Mouse (Mus musculus): Measurements from ENCODE around the gene G6pc3.

G6pc3 gene

DNA sequence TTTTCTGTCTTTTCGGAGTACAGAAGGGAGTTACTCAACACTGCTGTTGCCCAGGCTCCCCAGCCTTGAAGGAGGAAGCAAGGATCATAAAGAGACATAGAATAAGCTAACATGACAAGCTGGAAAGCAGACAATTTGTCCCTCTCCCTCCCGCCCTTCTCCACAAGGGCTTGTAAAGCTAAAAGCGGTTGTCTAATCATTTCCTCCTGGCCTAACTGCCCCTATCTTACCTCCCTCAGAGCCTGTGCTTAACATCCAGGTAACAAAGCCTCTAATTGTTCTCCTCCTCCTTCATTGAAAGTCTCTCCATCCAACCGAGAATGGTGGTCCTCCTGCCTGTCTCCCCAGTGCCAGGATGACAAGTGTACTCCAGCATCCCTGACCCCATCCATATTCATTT, 1.4 kb downstream of the G6pc3 start:
- no peak for DNase-seq

DNA sequence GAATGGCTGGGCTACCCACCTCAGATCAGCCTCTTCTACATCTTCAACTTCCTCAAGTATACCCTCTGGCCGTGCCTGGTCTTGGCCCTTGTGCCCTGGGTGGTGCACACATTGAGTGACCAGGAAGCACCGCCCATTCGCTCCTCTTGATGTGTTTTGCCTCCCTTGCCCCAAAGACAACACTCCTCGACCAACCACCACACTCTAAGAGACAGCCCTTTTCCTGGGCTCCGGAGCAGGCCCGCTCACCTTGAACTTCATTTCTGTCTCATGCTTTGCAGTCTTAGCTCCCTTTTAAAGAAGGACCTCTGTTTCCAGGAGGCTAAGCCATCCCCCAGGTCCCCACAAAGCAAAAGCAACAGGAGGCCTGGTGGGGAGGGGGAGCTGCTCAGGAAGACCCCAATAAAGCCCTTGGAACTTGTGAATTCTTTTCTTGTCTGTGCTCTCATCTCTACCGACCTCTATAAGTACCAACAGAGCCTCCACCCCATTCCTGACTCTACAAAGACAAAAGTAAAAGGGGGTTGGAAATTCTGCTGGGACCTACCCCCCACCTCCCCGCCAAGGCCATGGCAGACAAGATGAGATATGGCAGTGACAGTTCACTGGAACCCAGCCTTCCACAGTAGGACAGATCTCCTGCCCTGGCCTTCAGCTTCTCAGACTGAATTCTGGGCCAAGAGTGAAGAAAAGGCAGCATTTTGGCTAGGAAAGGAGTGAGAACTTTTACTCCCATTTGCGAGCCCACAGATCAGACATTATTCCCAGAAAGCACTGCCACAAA, 4.4 kb downstream of the G6pc3 start:
- no peak for DNase-seq

DNA sequence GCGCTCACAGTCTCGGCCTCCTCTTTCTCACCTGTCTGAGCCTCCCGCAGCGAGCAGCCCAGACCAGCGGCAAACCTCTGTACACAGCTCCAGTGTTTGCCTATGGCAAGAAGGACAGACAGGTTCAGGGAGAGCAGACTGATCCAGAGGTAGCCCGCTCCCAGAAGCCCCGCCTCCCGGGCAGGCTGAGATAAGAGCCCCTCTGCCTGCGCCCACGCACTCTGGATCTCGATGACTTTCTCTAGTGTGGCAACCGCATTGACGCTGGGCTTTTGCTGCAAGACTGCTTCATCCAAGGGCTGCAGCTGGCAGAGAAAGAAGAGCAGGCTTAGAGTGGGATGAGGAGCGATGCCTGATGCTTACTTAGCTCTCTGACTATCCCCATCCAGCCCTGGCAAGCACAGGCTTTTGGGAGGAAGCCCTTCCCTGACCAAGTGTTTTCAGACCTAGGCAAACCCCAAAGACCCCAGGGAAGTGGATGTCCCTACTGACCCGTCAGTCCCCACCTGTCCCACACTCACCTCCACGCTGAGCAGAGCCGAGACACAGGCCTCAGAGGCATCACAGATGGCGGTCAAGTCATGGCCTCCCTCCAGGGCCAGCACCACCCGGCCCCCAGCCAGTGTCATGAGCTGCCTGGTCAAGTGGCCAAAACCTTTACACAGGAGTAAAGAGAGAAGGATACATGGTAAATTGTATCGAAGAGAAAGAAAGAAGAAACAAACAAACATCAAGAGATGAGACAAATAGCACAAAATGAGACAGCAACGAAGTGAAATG, 6.8 kb downstream of the G6pc3 start:
- no peak for DNase-seq

DNA sequence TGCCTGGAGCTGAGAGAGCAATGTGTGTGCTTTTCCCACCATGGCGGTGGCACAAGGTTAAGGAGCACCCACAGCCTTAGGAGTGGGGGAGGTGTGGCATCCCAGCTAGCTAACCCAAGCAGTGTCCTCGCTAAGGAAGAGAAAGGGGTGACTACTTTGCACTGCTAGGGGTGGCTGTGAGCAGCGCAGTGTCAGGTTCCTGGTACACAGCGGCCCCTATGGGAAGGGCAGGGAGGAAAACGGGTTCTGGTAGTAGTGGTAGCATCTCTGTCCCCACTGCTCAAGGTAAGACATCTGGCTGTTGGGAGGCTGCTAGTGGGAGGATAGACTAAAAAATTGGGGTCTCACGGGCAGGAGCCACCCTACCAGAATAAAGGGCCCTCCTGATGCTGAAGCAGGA, 8.8 kb downstream of the G6pc3 start:
- no peak for DNase-seq

DNA sequence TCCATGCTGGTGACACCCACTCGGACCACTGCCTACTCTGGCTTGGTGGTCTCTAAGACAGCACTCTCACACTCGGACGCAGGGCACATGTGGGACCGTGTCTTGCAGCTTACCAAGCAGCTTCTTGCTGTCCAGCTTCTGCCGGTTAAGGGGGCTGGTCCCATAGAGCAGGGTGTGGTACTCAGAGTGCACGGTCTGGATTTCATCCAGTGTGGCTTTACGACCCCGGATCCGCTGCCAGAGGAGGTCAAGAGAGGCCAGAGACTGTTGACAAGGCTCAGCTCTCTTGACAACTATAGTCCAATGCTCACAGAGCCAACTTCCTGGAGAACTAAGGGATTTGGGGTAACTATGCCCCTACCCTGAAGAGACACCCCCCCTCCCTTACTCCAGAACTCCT, 10.4 kb downstream of the G6pc3 start:
- DNase-seq, result no peak

DNA sequence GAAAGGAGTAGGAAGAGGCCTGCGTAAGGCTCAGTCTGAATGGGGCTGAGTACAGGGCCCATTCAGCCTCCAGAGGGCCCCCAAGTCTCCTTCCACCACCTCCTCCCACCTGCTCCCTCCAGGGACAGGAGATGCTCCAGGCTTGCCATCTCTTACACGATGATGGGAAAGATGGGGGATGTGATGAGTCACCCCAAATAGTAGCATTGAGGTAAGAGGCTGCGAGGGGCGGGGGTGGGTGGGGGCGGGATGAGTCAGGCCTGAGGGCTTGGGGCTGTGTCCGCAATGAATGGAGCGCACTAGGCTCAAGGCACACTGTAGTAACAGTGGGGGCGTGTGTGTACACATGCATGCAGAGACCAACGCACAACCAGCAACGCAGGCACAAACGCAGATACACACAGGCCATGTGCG, 12.0 kb downstream of the G6pc3 start:
- DNase-seq, result no peak

DNA sequence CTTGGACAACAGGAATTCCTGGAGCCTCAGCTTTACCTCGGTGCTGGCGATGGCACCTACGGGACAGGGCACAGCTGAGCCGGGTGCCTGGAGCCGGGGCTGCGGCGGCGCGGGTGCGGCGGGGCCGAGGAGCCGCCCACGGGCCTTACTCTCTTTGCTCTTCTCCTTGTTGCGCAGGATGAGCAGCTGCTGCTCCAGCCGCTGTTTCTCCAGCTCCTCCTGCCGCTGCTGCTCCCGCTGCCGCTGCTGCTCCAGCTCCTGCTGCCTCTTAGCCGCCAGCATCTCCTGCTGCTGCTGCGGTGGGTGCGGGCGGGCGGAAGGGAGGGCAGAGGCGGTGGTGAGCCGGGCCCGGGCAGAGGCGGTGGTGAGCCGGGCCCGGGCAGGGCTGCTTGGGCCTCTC, 17.1 kb downstream of the G6pc3 start:
- no peak for DNase-seq

DNA sequence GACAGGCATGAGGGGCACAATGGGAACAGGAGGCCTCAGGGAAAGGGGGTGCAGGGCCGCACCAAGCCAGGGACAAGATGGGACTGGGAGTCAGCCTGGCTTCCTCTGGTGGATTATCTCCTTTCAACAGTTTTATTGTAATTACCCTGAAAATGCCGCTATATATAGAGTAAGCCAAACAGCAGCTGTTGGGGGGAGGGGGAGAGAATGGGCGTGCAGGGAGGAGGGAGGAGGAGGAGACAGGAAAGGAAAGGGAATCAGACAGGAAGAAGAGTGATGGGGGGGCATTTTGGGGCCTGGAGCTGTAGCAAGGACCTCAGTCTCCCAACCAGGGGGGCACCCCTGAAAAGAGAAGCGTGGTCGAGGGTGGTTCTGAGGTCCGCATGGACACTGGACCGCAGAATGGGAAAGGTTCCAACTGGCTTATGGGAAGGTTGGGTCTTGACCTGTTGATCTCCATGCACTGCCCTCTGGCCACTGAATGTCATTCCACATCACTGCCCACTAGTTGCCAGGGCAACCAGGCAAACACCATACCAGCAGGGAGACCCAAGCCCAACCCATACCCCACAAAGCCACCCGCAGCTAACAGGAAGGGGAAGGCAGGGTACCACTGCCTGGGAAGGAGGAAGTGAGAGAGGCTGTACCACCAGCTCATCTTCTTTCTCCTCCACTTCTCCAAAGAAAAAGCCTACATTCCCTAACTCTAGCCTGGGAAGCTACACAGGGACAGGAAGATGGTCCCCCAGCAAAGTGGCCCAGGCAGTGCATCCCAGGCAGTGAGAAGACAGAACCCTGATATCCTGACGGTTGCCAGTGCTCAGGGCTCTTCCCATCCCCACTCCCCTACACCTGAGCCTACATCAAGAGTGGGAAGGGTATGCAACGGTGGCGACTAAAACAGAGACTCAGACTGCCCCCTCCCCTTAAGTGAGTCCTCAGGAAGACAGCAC, 18.7 kb downstream of the G6pc3 start:
- no peak for DNase-seq

DNA sequence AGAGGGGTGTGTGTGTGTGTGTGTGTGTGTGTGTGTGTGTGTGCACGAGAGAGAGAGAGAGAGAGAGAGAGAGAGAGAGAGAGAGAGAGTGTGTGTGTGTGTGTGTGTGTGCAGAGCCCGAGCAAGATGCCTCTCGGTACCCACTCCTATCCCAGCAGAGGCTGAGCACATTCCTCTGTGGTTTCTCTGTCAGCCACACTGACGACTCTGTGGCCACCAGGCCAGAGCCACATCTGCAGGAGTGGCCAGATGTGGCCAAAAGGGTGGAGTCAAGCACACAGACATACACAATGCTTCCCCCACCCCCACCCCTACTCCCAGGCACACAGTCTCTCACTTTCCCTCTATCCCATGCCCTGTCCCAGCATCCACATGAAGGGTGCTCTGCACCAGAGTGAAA, 19.4 kb downstream of the G6pc3 start:
- DNase-seq, result no peak

DNA sequence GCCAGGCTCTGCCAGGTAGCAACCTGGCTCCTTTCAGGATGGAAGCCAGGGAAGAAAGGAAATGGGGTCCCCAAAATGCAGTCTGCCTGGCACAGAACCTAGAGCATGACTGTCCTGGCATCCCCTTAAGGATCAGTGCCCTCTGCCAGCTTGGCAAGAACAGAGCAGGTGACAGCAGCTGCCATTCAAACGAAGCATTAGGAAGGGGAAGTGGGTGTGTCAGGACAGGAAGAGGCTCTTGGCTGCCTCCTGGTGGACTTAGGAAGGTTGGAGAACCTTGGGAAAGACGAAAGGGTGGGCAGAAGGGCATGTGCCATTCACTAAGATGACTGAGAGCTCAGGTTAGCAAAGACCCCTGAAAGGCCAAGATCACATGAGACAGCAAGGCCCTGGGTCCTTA, 20.3 kb downstream of the G6pc3 start:
- DNase-seq, result no peak

DNA sequence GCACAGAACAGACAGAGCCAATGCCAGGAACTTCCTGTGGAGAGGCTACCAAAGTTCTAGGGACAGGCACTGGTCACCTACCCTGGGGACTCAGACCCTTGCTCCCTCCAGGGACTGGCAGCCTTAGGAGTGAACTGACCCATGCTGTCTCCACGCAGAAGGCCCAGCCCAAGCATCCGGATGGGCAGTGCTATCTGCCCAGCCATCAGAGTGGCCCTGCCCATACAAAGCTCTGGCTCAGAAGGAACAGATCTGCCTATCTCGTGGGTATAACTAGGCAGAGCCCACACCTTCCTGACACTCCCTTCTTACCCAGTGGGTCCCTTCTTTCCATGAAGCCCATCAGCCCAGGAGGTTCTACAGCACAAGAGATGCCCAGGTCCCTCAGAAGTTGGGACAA, 20.8 kb downstream of the G6pc3 start:
- DNase-seq, result no peak

DNA sequence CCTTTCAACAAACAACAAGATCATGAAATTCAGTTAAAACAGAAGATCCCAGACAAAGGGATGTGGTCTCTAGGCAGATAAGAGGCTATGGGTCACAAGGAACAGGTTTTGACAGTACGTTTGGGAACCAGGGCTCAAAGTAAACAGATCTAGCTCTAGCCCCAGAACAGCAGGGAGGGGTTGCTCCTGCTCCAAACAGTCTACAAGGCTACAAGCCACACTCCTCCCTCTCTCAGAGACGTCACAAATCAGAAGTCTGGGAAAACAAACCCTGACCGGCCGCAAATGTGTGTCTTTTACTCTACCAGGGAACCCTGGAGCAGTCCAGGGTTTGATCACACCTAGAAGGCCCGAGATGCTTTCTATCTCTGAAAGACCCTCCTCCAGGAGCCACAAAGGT, 21.6 kb downstream of the G6pc3 start:
- DNase-seq, result no peak

DNA sequence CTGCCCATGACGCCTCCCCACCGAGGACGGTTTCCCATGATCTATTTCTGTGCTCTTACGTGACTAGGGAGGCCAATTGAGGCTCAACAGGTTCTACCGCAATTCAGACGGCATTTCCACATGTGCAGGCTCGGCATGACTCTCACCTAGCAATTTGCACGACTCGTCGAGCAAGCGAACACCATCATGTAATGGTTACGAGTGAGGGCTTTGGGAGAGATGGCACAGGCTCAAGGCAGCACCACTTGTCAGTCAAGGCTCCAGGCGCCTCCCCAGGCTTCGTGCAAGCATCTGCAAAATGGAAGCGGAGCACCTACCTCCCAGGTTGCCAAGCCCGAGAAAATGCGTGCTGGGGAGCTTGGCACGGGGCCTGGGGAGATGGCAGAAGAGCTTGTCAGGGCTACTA, 22.5 kb downstream of the G6pc3 start:
- DNase-seq, result peak in 1 of 2 experiments; percentile 40

DNA sequence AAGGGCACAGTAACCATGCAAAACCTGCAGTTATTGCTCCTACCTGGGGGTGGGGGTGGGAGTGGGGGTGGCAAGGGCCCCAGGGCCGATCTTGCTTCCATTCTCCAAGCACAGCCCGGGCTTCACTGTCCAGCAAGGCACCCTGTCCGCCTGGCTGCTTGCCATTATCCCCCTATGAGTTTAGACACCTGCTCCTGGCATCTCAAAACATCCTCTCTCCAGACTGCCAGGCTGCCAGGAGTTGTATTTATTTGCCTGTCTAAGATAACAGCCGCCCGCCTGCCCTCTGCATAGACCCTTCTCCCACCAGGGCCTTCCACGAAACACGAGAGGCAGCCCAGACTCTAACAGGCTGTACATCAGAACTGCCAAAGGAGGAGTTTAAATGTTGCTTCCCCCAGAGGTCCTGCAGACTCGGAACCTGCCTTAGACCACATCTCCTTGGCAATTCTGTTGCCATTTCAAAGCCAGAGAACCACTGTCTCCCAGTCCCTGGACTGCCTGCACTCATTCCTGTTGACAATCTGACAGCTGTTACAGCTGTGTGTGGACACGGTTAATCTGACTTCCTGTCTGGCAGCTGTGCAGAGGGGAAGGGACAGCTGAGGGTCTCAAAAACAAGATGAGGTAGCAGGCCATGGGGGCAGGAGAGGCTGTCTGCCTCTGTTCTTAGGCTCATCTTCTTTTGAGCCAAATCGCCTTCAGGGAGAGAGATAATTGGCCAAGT, 25.2 kb downstream of the G6pc3 start:
- DNase-seq, result no peak

DNA sequence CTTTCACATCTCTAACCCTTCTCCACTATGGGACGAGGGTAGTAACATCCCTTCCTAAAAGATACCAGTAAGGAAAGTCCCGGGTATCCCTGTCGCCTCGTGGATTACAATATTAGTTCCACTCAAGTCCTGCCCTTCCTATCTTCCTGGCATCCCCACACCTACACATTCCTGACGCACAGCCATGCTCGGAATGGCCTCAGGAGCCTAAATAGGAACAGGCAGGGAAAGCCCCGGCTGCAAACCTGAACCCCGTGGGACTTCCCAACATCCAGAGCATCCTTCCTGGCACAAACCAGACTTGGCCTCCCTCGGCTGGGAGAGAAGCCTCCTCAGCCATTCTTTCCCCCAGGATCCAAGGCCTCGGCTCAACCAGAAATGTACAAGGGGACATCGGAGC, 26.1 kb downstream of the G6pc3 start:
- DNase-seq, result no peak

DNA sequence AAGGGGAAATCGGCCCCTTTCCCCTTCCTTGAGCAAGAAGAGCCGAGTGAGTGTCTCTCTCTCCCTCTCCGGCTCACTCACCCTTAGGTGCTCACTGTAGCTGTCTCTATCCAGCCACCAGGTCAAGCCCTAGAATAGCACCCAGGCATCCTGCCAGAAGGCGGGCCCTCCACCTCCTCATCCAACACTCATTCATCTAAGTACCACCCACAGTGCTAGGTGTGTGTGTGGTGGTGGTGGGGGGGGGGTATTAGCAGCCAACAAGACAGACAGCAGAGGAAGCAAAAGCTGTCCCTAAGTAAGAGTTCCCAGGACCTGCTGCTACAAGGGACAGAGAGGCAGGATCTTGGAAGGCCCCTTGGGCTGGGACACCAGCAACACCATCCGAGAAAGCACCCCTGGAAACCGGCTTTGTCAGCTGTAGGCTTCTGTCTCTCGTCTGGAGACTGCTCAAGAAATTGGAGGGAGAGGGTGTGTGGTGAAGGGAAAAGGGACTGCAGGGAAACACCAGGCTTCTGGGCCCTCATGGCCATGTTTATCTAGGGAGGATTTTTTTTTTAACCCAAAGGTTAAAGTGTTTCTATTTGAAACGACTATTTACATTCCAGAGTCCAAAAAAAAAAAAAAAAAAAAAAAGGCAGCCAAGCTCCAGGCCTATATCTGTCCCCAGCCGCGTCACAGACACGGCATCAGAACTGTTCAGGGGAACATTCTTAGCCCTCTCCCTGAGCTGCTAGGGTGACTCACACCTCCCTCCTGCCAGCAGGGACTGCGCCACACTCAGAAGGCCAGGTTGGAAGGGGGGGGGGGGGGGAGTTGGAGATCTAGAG, 26.9 kb downstream of the G6pc3 start:
- peak; percentile 84 for DNase-seq

DNA sequence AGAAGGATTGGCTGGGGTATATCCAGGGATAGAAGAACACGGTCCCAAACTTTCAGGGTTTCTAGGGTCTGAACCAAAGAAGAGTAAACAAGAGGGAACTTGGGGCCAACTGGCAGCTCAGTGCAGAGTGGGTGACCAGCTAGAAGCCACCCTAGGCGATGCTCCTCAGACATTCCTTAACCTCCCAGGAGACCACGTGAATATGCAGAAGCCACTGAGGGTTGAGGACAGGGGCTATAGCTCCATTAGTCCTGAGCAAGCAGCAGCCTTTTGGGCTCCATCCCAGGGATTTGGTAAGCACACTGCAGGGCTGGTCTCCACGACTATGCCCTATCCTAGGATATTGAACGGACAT, 27.4 kb downstream of the G6pc3 start:
- no peak for DNase-seq

DNA sequence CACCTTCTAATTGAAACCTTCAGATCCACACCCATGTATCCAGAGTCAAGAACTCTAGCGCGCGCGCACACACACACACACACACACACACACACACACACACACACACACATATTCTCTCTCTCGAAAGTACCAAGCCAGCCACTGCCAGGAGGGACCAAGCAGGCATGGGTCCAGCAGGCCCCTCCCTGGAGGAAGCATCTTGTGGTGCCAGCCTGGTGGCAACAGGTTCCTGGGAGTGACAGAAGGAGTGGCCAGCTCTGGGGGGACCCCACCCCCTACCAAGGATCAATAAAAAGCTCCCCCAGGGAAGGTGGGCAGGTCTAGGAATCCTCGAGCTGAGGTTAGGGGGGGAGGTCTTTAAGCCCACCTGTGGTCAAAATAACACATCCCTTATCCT, 28.0 kb downstream of the G6pc3 start:
- no peak for DNase-seq

DNA sequence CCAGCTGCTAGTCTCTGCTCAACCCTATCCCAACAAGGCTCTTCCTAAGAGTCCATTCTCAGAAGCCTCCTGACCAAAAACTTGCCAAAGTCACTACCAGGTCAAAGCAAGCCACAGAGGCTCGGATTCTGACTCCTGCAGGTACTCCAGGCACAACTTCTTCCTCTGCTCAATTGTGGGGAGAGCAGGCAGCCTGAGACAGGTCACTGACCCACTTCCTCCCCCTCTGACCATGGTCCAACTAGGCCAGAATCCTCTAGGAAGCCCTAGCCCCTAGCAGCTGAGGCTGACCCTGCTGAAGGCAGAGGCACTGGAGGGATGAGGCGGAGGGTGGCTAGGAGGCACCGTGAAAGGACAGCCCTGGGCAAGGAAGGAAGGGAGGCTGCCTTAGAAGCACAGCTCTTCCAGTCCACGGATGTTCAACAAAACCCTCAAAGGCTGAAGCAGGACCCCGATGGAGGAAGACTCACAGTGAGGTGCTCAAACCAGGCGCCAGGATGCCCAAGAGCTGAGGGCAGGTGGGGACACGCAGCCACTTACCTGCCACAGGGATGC, 28.5 kb downstream of the G6pc3 start:
- DNase-seq, result peak in 1 of 2 experiments; percentile 34

DNA sequence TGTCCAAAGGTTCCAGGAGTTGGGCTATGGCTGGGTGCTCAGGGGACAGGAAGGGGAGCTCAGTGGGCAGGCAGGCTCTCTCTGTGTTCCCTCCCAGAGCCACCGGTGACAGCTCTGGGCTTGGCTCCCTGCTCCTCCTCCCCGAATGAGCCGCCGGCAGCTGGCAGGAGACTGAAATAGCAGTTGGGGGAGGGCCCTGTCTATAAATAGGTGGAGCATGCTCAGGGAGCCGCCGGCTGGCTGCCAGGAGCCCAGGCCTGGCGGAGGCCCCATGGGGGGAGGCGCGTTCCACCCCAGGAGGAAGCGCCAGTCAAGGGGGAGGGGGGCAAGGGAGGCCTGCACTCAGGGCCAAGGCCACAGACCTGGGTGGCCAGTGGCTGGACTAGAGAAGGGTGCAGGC, 29.4 kb downstream of the G6pc3 start:
- peak; percentile 98 to 99 for DNase-seq

DNA sequence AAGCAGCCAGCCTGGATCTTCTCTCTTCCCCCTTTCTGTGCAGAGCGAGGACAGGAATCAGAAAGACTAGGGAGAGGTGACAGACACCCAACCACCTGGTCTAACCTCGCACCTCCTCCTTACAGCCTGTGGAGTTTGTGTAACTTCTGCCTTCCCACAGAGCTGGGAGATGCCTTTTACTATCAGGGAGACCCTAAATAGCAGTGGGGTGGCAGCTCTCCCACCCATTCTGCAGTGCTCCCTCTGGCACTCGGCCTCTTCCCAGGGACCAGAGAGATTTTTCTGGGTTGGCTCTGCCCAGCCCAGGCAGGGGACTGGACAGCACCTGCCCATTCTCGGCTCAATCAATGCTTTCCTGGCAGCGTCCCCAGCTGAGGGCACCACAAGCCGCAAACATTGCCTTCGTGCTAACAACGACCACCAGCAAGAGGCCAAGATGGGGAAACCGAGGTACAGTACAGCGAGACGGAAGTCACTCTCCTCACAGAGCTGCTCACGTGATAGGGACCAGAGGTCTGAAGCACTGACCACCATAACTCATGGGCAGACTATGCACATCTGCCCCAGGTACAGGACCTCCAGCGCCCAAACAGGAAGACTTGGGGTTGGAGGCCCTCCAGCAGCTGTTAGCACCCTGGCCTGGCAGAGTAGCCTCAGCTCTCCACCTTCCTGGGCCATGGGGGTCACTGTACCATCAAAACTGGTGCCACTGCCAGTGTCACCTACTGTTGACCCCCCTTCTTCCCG, 30.0 kb downstream of the G6pc3 start:
- no peak for DNase-seq

Measured in kidney, adult 8-10 months (tissue).